Mouse (Mus musculus) hindbrain, embryonic 16.5 days (tissue): Measurements from ENCODE around the gene Fam19a5. TPM values are rescaled to one million over a fixed set of nuclear protein-coding genes. Genes with fewer than 3 reads are reported as not detected.

ENCODE experiments used
- ATAC-seq: fragments of 200-750 bp; cut with Nextera tagmentation; 2 replicates; pipeline ENCODE4 v1.8.0; 2017; ENCODE audit warnings: moderate TSS enrichment, moderate library complexity
- H3K27ac ChIP-seq: fragments of 300-500 bp; sonication (generic); 2 replicates; pipeline ENCODE4 v1.5.1; 2014; ENCODE audit warnings: low read depth, mild to moderate bottlenecking, control low read depth, low read length, moderate library complexity
- H3K27me3 ChIP-seq: fragments of 300-500 bp; sonication (generic); replicated peaks from 2 replicates; pipeline ENCODE4 v1.6.1; 2014; ENCODE audit warnings: low read length; ENCODE audit not compliant: control insufficient read depth, insufficient read depth
- H3K36me3 ChIP-seq: fragments of 300-500 bp; sonication (generic); 2 replicates; pipeline ENCODE4 v1.6.1; 2014; ENCODE audit warnings: mild to moderate bottlenecking, low read length, moderate library complexity, mixed read lengths; ENCODE audit not compliant: control insufficient read depth, insufficient read depth
- H3K4me1 ChIP-seq: fragments of 300-500 bp; sonication (generic); 2 replicates; pipeline ENCODE4 v1.6.1; 2014; ENCODE audit warnings: low read depth, low read length; ENCODE audit not compliant: control insufficient read depth, insufficient read depth
- H3K4me2 ChIP-seq: fragments of 300-500 bp; sonication (generic); 2 replicates; pipeline ENCODE4 v1.6.1; 2014; ENCODE audit warnings: mild to moderate bottlenecking, low read length, control low read depth, moderate library complexity
- H3K4me3 ChIP-seq: fragments of 300-500 bp; sonication (generic); 2 replicates; pipeline ENCODE4 v1.5.1; 2014; ENCODE audit warnings: mild to moderate bottlenecking, low read length, control low read depth, moderate library complexity
- H3K9ac ChIP-seq: fragments of 300-500 bp; sonication (generic); 2 replicates; pipeline ENCODE4 v1.6.1; 2014; ENCODE audit warnings: low read depth, mild to moderate bottlenecking, control low read depth, low read length, moderate library complexity
- H3K9me3 ChIP-seq: fragments of 300-500 bp; sonication (generic); 2 replicates; pipeline ENCODE4 v1.6.1; 2014; ENCODE audit warnings: mild to moderate bottlenecking, low read length, moderate library complexity; ENCODE audit not compliant: control insufficient read depth
- WGBS: fragments of 180-500 bp; shearing (Covaris S2); extraction: QIAGEN DNeasy Blood & Tissue Kit; methylation state at CpG from one replicate; pipeline ENCODE4 v1.1.7; 2014; 5-methylcytosine and 5-hydroxymethylcytosine counted together
- polyA plus RNA-seq: library from polyadenylated mRNA; unstranded; fragments of >200 nt; fragmentation: Nextera tagmentation; extraction: Ambion mirVana; gene quantifications from 2 replicates; pipeline ENCODE4 v1.2.1, GENCODE M21; 2015

The Fam19a5 gene
- polyA plus RNA-seq, 1 experiment from 2014 or later = 28.3 TPM

GRCm38 (mm10) chr15:87579861-87580260 is 35.8 kb downstream of the Fam19a5 start:
- H3K4me1 ChIP-seq = peaks cover 17% of the 10 kb centered on the region
- ATAC-seq = no peak
- no peak overlapping the region for H3K4me2 ChIP-seq
- H3K27ac ChIP-seq = no peak overlapping the region
- no peaks in the 10 kb centered on the region for H3K36me3 ChIP-seq
- H3K27me3 ChIP-seq = no peaks in the 10 kb centered on the region
- no peak overlapping the region for H3K9ac ChIP-seq
- 85% methylated on average over 5 of the region's 5 CpGs for WGBS
- no peaks in the 10 kb centered on the region for H3K9me3 ChIP-seq
- H3K4me3 ChIP-seq = no peak overlapping the region

DNA sequence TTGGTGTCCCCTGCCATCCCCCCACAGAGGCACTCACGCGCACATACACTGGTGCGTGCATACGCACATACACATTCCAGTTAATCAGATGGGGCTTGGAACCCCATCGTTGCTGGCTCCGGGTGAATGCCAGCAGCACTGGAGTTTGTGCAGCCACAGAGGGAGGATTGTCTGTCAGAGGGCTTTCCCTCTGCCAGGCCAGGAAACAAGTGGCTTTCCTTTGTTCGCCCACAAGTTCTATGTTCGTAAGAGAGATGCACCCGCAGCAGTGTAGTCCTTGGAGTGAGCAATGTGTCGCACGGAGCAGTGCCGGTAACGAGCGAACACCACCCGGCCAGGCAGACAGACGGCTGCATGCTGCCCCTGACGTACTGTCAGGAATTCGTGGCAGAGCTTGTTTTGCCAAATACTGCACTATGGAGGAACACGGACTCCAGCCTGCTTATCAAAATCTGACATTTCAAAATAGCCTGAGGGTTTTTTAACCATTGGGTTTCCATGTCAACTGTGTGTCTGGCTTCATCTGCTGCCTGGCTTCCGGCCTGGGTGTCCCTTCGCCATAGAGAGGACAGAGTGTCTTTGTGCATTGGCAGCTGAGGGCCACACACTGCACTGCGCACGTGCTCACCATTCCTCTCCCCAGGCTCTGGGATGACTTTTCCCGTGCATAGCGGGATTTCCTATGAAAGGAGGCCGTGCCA is 40.0 kb downstream of the Fam19a5 start:
- Histone ChIP-seq H3K4me1 (peaks cover 17% of the 10 kb centered on the region), H3K36me3 (no peaks in the 10 kb centered on the region), H3K4me3 (no peak overlapping the region), H3K27ac (peak overlapping the region; percentile 5; the same call in 1 of the 2 replicates), H3K4me2 (peak overlapping the region; percentile 14), H3K9me3 (no peaks in the 10 kb centered on the region), H3K9ac (no peak overlapping the region), H3K27me3 (no peaks in the 10 kb centered on the region)
- ATAC-seq = peak; percentile 77
- WGBS = 52% methylated on average over 26 of the region's 26 CpGs

GRCm38 (mm10) chr15:87590975-87591374 is 46.9 kb downstream of the Fam19a5 start:
- H3K36me3 ChIP-seq = no peaks in the 10 kb centered on the region
- WGBS = 72% methylated on average over 10 of the region's 10 CpGs
- no peak overlapping the region for H3K4me3 ChIP-seq
- no peaks in the 10 kb centered on the region for H3K27me3 ChIP-seq
- no peak overlapping the region for H3K27ac ChIP-seq
- H3K4me1 ChIP-seq = no peaks in the 10 kb centered on the region
- no peak overlapping the region for H3K9ac ChIP-seq
- ATAC-seq = no peak
- H3K9me3 ChIP-seq = no peaks in the 10 kb centered on the region
- no peak overlapping the region for H3K4me2 ChIP-seq

- Histone ChIP-seq H3K9me3 (no peaks in the 10 kb centered on the region), H3K4me1 (peaks cover 4% of the 10 kb centered on the region), H3K4me3 (no peak overlapping the region), H3K9ac (no peak overlapping the region), H3K4me2 (no peak overlapping the region), H3K27me3 (no peaks in the 10 kb centered on the region), H3K27ac (no peak overlapping the region), H3K36me3 (no peaks in the 10 kb centered on the region)
- ATAC-seq = 0 out of 2 replicates have a peak, but pooled peaks have one; percentile 17
- WGBS = 84% methylated on average over 8 of the region's 8 CpGs
Observed at GRCm38 (mm10) chr15:87596731-87597130, 52.6 kb downstream of the Fam19a5 start.

GRCm38 (mm10) chr15:87597149-87597548 is 53.0 kb downstream of the Fam19a5 start:
- no peaks in the 10 kb centered on the region for H3K36me3 ChIP-seq
- no peaks in the 10 kb centered on the region for H3K27me3 ChIP-seq
- WGBS = 53% methylated on average over 4 of the region's 4 CpGs
- no peak overlapping the region for H3K27ac ChIP-seq
- no peak overlapping the region for H3K4me2 ChIP-seq
- H3K9ac ChIP-seq = no peak overlapping the region
- no peak for ATAC-seq
- no peak overlapping the region for H3K4me3 ChIP-seq
- peaks cover 4% of the 10 kb centered on the region for H3K4me1 ChIP-seq
- H3K9me3 ChIP-seq = no peaks in the 10 kb centered on the region

- Histone ChIP-seq H3K27ac (no peak overlapping the region), H3K4me1 (peaks cover 4% of the 10 kb centered on the region), H3K4me3 (no peak overlapping the region), H3K4me2 (no peak overlapping the region), H3K9ac (no peak overlapping the region), H3K27me3 (no peaks in the 10 kb centered on the region), H3K9me3 (no peaks in the 10 kb centered on the region), H3K36me3 (no peaks in the 10 kb centered on the region)
- 93% methylated on average over 4 of the region's 4 CpGs for WGBS
- ATAC-seq = no peak
Observed at GRCm38 (mm10) chr15:87597766-87598165, 53.7 kb downstream of the Fam19a5 start.

- no peaks in the 10 kb centered on the region for H3K27me3 ChIP-seq
- ATAC-seq = no peak
- H3K4me1 ChIP-seq = peaks cover 4% of the 10 kb centered on the region
- WGBS = 95% methylated on average over 4 of the region's 4 CpGs
- no peak overlapping the region for H3K27ac ChIP-seq
- no peak overlapping the region for H3K4me3 ChIP-seq
- H3K4me2 ChIP-seq = no peak overlapping the region
- H3K9me3 ChIP-seq = no peaks in the 10 kb centered on the region
- H3K9ac ChIP-seq = no peak overlapping the region
- no peaks in the 10 kb centered on the region for H3K36me3 ChIP-seq
Observed at GRCm38 (mm10) chr15:87598636-87599035, 54.5 kb downstream of the Fam19a5 start.

DNA sequence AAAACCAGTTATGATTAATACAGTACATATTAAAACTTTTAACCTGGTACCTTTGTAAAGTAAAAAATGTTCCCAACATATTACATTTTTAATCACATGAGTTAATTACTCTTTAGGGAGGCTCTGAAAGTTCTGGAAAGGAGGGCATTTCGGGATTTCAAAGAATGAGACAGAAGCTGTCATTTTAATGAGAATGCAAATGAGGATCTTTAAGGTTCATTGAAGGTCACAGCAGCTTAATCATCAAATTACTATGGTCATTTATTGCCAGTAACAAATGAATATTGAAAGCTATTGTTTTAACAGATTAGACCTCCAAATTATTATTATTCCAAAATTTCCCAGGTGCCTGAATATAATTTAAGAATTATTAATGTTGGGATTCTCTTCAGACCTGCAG is 59.2 kb downstream of the Fam19a5 start:
- Histone ChIP-seq H3K4me3 (no peak overlapping the region), H3K27ac (no peak overlapping the region), H3K36me3 (no peaks in the 10 kb centered on the region), H3K4me2 (no peak overlapping the region), H3K9me3 (no peaks in the 10 kb centered on the region), H3K4me1 (peaks cover 2% of the 10 kb centered on the region), H3K27me3 (no peaks in the 10 kb centered on the region), H3K9ac (no peak overlapping the region)
- WGBS = 45% methylated on average over 1 of the region's 1 CpGs
- no peak for ATAC-seq

GRCm38 (mm10) chr15:87605504-87606280 is 61.6 kb downstream of the Fam19a5 start:
- 0 out of 2 replicates have a peak, but pooled peaks have one; percentile 16 for ATAC-seq
- Histone ChIP-seq H3K9ac (no peak overlapping the region), H3K9me3 (no peaks in the 10 kb centered on the region), H3K27me3 (no peaks in the 10 kb centered on the region), H3K4me1 (peaks cover 2% of the 10 kb centered on the region), H3K36me3 (no peaks in the 10 kb centered on the region), H3K27ac (no peak overlapping the region), H3K4me3 (no peak overlapping the region), H3K4me2 (no peak overlapping the region)
- WGBS = 56% methylated on average over 9 of the region's 9 CpGs
